Mouse (Mus musculus) gastrocnemius, postnatal 4 days (tissue): ENCODE results near the gene Gm7271. TPM values are rescaled to one million over a fixed set of nuclear protein-coding genes. Genes with fewer than 3 reads are reported as not detected.

Source experiments
- total RNA-seq, 2 experiments: library from RNA; stranded (reverse); gene quantifications; 2 replicates each; pipeline ENCODE4 v1.2.3; 2021

Gene Gm7271
- total RNA-seq, 2 experiments from 2014 or later: not detected

Other genes starting within 250 kb of the Gm7271 start
- 10 to 100 TPM; 20.5 to 25.1 TPM for gene Clock, start 179.2 kb upstream of the Gm7271 start, total RNA-seq
- not detected for gene Pdcl2, start 152.9 kb upstream of the Gm7271 start, total RNA-seq
- under 1 TPM in 1 of 2 experiments, not detected in 1; 0.56 TPM for gene Nmu, start 120.3 kb upstream of the Gm7271 start, total RNA-seq
- gene Exoc1, start 45.3 kb downstream of the Gm7271 start, total RNA-seq: 10 to 100 TPM; 24.7 to 26.0 TPM
- gene Cep135, start 104.7 kb downstream of the Gm7271 start, total RNA-seq: 1 to 10 TPM; 4.8 to 5.1 TPM
- gene C530008M17Rik, start 172.5 kb downstream of the Gm7271 start, total RNA-seq: 10 to 100 TPM; 17.7 to 20.1 TPM